8 mouse cellular contexts compared by ENCODE assay signal in genomic region chr19:7267091-7267741, GRCm38 (mm10). TPM values are rescaled to one million over a fixed set of nuclear protein-coding genes. Genes with fewer than 3 reads are reported as not detected.
A peak's percentile ranks its signal among the peaks of the same experiment; 100 is the strongest.
DNase-seq lines count a peak whose midpoint lies in the region; ATAC-seq lines count a peak whose summit lies in the region.

Rcor2 (plus strand) TSS chr19:7267325.

- peak within 1 kb of the TSS; percentile 75 for H3K9ac ChIP-seq in liver, embryonic 12.5 days

- peaks cover 27% of the 10 kb centered on the region for H3K36me3 ChIP-seq in embryonic facial prominence, embryonic 10.5 days (replicated peaks)
- peaks cover 14% of the 10 kb centered on the region for H3K36me3 ChIP-seq in liver, embryonic 12.5 days

- peaks cover 68% of the 10 kb centered on the region for H3K4me1 ChIP-seq in embryonic facial prominence, embryonic 10.5 days
- peaks cover 58% of the 10 kb centered on the region for H3K4me1 ChIP-seq in liver, embryonic 12.5 days

- H3K27me3 ChIP-seq in embryonic facial prominence, embryonic 10.5 days (replicated peaks; ENCODE audit: low read depth, poor library complexity, severe bottlenecking), result no peaks in the 10 kb centered on the region
- H3K27me3 ChIP-seq in liver, embryonic 12.5 days (replicated peaks), result peaks cover 63% of the 10 kb centered on the region

- DNase-seq in spleen, postnatal 10 days (ENCODE audit: low spot score in 2 of 2), result peak; percentile 29 to 46
- DNase-seq in spleen, adult 12 weeks (ENCODE audit: low spot score), result no peak
- peak; percentile 89 for DNase-seq in embryonic facial prominence, embryonic 10.5 days (ENCODE audit: low spot score)
- DNase-seq in heart, adult 9 months (ENCODE audit: low spot score in 2 of 2), result peak; percentile 86 to 87
- DNase-seq in kidney, adult 8-10 months, result peak; percentile 61 to 67
- DNase-seq in naive thymus-derived CD4-positive, alpha-beta T cell, adult 2 months (ENCODE audit: low read depth), result peak; percentile 56
- peak; percentile 55 to 71 for DNase-seq in thymus, postnatal 36 days

- H3K4me3 ChIP-seq in embryonic facial prominence, embryonic 10.5 days, result peak within 1 kb of the TSS; percentile 92
- H3K4me3 ChIP-seq in liver, embryonic 12.5 days, result peak within 1 kb of the TSS; percentile 69

- H3K4me2 ChIP-seq in liver, embryonic 12.5 days, result peak within 1 kb of the TSS; percentile 97

- under 1% methylated on average over 28 of the region's 28 CpGs for WGBS in embryonic facial prominence, embryonic 10.5 days
- 2% methylated on average over 28 of the region's 28 CpGs for WGBS in liver, embryonic 12.5 days (ENCODE audit: insufficient replicate concordance)

- ATAC-seq in liver, embryonic 12.5 days, result peak; percentile 13; the same call in 1 of the 2 replicates

- H3K27ac ChIP-seq in embryonic facial prominence, embryonic 10.5 days (replicated peaks), result peak within 1 kb of the TSS; percentile 99
- peak within 1 kb of the TSS; percentile 67 for H3K27ac ChIP-seq in liver, embryonic 12.5 days

- 0 out of 2 replicates have a peak, but pooled peaks cover under 1% of the 10 kb centered on the region for H3K9me3 ChIP-seq in embryonic facial prominence, embryonic 10.5 days
- 0 out of 2 replicates have a peak, but pooled peaks cover 3% of the 10 kb centered on the region for H3K9me3 ChIP-seq in liver, embryonic 12.5 days (replicated peaks)

RNA-seq across cellular contexts. Expression of gene Rcor2, which starts in this region (rescaled TPM):
- 51.0 and 58.6 TPM in 2 replicates for polyA plus RNA-seq in embryonic facial prominence, embryonic 10.5 days (2016; fragmentation: Nextera tagmentation; extraction: Ambion mirVana)
- 4.0 and 5.1 TPM in 2 replicates for polyA plus RNA-seq in liver, embryonic 12.5 days (2016; fragmentation: Nextera tagmentation; extraction: Ambion mirVana)
